Mouse (Mus musculus) cerebellum, postnatal 4 days (tissue): Measurements from ENCODE around the gene Zdhhc25.

Source experiments
- DNase-seq, 2 experiments: peaks; one replicate each; pipeline ENCODE4 v3.0.0; 2022; ENCODE audit warnings: low spot score in 2 of 2, mixed read lengths in 1 of 2

Zdhhc25 gene

GRCm38 (mm10) chr15:88628801-88629356 is 28.8 kb downstream of the Zdhhc25 start:
- DNase-seq, result no peak

GRCm38 (mm10) chr15:88635205-88635604 is 35.1 kb downstream of the Zdhhc25 start:
- peak in 1 of 2 experiments; percentile 17 for DNase-seq

GRCm38 (mm10) chr15:88651019-88651418 is 50.9 kb downstream of the Zdhhc25 start:
- DNase-seq, result peak; percentile 72 to 90
